Mouse (Mus musculus) thymus, postnatal 10 days (tissue): ENCODE results near the gene Dhrs7b.

Experiments
- DNase-seq, 2 experiments: peaks; one replicate each; pipeline ENCODE4 v3.0.0; 2021; ENCODE audit warnings: low spot score in 2 of 2

Gene Dhrs7b

DNA sequence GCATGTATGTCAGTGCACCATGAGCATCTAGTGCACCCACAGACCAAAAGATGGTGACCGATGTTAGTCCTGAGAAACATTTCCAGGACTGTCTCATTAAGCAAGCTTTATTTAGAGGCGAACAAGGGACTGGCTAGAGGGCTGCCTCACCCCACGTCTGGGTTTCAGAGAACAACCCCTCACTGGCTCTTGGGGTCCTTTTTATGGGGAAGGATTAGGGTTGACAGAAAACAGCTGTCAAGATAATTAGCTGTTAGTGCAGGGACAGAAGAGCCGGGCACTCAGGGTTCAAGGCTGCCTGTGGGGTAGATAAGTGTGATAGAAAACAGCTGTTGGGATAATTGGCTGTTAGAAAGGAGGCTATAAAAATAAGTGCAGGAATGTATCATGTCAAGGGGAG, 65.5 kb downstream of the Dhrs7b start:
- DNase-seq = no peak

DNA sequence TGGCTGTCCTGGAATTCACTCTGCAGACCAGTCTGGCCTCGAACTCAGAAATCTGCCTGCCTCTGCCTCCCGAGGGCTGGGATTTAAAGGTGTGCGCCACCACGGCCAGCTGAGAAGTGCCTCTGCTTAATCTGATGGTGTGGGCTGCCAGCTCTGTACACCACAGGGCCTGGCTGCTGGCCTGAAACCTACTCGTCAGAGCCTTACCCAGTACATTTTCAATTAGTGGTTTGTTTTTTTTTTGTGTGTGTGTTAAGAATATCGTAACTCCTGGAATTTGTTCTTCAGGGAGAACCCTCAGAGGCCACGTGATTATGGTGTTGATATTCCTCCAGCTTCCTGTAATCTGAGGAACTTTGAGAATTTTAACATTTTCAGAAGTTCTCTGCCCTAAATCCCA, 71.6 kb downstream of the Dhrs7b start:
- no peak for DNase-seq

DNA sequence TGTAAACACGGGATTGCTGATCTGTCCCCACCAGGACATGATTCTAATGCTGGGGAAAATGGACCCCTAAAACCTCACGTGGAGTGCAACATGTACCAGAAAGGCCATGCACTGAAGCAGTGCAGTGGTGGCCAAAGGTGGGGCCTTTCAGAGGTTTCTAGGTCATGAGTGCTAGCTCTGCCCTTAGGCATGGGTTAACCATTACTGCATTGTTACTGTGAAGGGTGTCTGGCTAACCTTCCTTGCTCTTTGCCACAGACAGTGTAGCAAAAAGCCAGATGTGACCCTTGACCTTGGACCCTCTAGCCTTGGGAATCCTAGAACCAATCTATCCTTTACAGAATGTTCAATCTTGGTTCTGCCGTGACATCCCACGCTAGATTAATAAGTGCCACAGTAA, 72.1 kb downstream of the Dhrs7b start:
- DNase-seq = no peak

DNA sequence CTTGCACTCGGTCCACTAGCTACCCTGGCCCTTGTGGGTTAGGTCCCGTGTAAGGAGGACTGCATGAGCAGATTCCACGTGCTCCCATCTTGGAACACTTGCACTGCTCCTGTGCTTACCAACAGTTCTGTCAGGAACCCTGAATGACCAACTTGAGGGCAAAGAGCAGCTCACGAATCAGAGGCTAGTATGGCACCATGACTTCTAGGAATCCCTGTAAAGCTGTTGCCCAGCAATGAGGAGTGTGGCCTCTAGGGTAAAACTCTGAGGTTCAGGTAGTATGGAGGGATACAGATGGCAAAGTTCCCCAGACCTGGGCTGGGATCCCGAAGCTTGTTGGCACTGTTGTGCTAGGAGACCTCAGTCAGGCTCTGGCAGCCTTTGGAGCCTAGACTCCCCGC, 73.2 kb downstream of the Dhrs7b start:
- no peak for DNase-seq

DNA sequence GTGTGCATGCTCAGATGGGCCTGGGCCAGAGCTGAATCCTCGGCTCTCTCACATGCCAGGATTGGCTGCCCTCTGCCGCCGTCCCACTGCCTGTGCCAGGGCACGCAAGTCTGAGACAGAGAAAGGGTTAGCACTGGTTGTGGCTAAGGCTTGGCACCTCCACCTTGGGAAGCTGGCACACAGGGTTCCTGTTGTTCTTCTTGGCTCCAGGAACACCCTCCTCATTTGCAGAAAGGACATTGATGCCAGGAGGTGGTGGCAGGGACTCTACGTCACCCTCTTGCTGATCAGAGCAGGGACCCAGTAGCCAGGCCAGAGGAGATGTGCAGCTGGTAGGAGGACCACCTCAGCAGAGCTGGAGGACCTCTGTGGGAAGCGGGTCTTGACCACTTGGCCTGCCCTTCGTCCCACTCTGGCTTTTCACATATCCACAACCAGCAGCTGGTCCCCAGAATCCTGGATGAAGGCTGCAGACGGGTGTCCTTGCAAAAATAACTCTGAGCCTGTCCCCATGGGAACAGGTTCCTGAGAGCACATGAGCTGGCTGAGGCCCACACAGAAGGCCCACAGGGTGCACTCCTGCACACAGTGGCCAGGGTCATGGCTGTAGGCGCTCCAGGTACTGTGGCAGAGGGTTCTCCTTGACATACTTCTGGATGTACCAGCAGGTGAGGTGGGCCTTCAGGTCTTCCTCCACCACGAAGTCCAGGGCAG, 75.1 kb downstream of the Dhrs7b start:
- no peak for DNase-seq

DNA sequence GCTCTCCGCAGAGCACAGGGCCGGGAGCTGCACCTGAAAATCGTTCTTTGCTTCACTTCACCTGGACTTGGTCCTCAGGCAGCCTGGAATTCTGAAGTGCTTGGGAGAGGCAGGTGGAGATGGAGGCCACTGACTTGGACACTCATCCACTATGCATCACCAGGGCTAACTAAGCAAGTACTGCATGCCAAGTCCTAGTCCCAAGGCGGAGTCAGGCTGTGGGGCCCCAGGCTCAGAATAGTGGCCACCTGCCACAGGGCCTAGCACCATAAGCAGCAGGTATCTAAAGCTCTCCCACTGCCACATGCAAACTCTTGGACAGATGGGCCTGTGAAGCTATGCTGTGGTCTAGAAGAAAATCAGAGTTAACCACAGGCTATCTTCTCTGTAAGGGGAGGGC, 76.0 kb downstream of the Dhrs7b start:
- DNase-seq = no peak

DNA sequence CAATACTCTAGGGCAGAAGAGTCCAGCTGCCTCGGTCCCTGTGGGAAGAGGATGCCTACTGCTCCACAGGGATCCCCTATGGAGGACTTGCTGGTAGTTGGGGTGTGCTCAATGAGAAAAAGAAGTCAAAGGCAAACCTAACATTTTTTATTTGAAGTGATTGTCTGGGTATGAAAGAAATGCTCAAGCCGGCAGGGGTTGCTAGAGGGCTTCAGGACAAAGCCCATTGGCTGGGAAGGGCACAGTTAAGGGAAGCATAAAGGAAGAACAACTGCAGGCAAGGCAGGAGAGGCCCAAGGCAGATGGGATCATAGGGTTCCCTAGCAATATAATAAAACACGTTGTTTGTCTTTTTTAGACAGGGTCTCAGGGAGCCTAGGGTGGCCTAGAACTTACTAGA, 77.6 kb downstream of the Dhrs7b start:
- no peak for DNase-seq

DNA sequence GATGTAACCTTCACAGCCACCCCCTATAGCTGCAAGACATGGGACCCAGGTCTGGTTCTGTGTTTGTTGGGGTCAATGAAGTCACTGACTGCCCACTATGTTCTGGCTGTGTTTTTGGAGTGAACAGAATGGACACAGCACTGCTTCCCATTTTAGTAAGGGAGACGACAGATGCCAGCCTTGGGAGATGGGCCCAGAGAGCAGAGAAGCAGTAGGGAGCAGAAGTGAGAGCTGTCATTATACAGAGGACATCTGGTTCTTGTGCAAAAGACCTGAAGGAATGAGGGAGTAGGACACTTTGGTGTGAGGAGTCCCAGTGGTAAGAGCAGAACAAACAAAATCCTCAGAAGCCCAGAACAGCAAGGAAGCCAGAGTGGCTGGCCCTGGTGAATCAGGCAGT, 79.2 kb downstream of the Dhrs7b start:
- DNase-seq = no peak
